In genomic region chr13:101534490-101534889, GRCm38 (mm10) we compare ENCODE assay signal across 24 mouse cellular contexts.
DNase-seq lines count a peak whose midpoint lies in the region; ATAC-seq lines count a peak whose summit lies in the region.
"Had no signal": no experiment of that assay in that cellular context is flagged by ENCODE, and none has a peak within 500 bp of the region (broad histone marks: within the 10 kb centered on the region; RNA-seq: fewer than 3 reads in every experiment).

No protein-coding gene starts in this region.

- H3K4me3 ChIP-seq in forebrain, embryonic 14.5 days (ENCODE audit: low read depth, low read length), result no peak overlapping the region
- no peak overlapping the region for H3K4me3 ChIP-seq in forebrain, embryonic 15.5 days
- no peak overlapping the region for H3K4me3 ChIP-seq in hindbrain, embryonic 14.5 days (replicated peaks; ENCODE audit: low read length)
- H3K4me3 ChIP-seq in midbrain, embryonic 12.5 days, result no peak overlapping the region
- H3K4me3 ChIP-seq: forebrain, embryonic 10.5 days; gastrocnemius, adult 2 months; heart, embryonic 10.5 days; intestine, embryonic 15.5 days; limb, embryonic 10.5 days; liver, embryonic 15.5 days; myocyte; neural tube, embryonic 15.5 days had no signal

- no peaks in the 10 kb centered on the region for H3K27me3 ChIP-seq in forebrain, embryonic 14.5 days (replicated peaks; ENCODE audit: control insufficient read depth, insufficient read depth, low read length)
- no peaks in the 10 kb centered on the region for H3K27me3 ChIP-seq in forebrain, embryonic 15.5 days
- no peaks in the 10 kb centered on the region for H3K27me3 ChIP-seq in hindbrain, embryonic 14.5 days (ENCODE audit: control insufficient read depth, insufficient read depth, low read length)
- no peaks in the 10 kb centered on the region for H3K27me3 ChIP-seq in midbrain, embryonic 12.5 days
- H3K27me3 ChIP-seq: intestine, embryonic 15.5 days; liver, embryonic 15.5 days; neural tube, embryonic 15.5 days had no signal

- 0 out of 2 replicates have a peak overlapping the region, but pooled peaks have one; percentile 9 for H3K27ac ChIP-seq in forebrain, embryonic 14.5 days (ENCODE audit: low read depth, low read length)
- H3K27ac ChIP-seq in forebrain, embryonic 15.5 days (replicated peaks), result no peak overlapping the region
- peak overlapping the region; percentile 56 for H3K27ac ChIP-seq in hindbrain, embryonic 14.5 days
- H3K27ac ChIP-seq in midbrain, embryonic 12.5 days (replicated peaks), result no peak overlapping the region
- H3K27ac ChIP-seq: forebrain, embryonic 10.5 days; gastrocnemius, adult 2 months; heart, embryonic 10.5 days; intestine, embryonic 15.5 days; limb, embryonic 10.5 days; liver, embryonic 15.5 days; neural tube, embryonic 15.5 days had no signal

- H3K4me1 ChIP-seq in forebrain, embryonic 14.5 days (ENCODE audit: control insufficient read depth, insufficient read depth, low read length), result no peaks in the 10 kb centered on the region; the same call in 1 of the 2 replicates
- H3K4me1 ChIP-seq in forebrain, embryonic 15.5 days, result no peaks in the 10 kb centered on the region
- H3K4me1 ChIP-seq in hindbrain, embryonic 14.5 days (replicated peaks; ENCODE audit: control insufficient read depth, insufficient read depth, low read length), result peaks cover 12% of the 10 kb centered on the region
- peaks cover 14% of the 10 kb centered on the region for H3K4me1 ChIP-seq in midbrain, embryonic 12.5 days
- H3K4me1 ChIP-seq: intestine, embryonic 15.5 days; limb, embryonic 10.5 days had no signal

- WGBS in forebrain, embryonic 14.5 days, result 51% methylated on average over 6 of the region's 6 CpGs
- WGBS in forebrain, embryonic 15.5 days, result 47% methylated on average over 6 of the region's 6 CpGs
- 28% methylated on average over 6 of the region's 6 CpGs for WGBS in hindbrain, embryonic 14.5 days
- WGBS in midbrain, embryonic 12.5 days, result 34% methylated on average over 6 of the region's 6 CpGs

- no peak overlapping the region for H3K9ac ChIP-seq in forebrain, embryonic 14.5 days (ENCODE audit: low read length)
- no peak overlapping the region for H3K9ac ChIP-seq in forebrain, embryonic 15.5 days (replicated peaks)
- H3K9ac ChIP-seq in hindbrain, embryonic 14.5 days, result 0 out of 2 replicates have a peak overlapping the region, but pooled peaks have one; percentile 0
- H3K9ac ChIP-seq in midbrain, embryonic 12.5 days (replicated peaks), result no peak overlapping the region
- H3K9ac ChIP-seq: intestine, embryonic 15.5 days; liver, embryonic 15.5 days; neural tube, embryonic 15.5 days had no signal

- no peaks in the 10 kb centered on the region for H3K9me3 ChIP-seq in forebrain, embryonic 14.5 days (replicated peaks; ENCODE audit: control insufficient read depth, low read length)
- no peaks in the 10 kb centered on the region for H3K9me3 ChIP-seq in forebrain, embryonic 15.5 days
- H3K9me3 ChIP-seq in hindbrain, embryonic 14.5 days (ENCODE audit: control insufficient read depth, low read length), result peaks cover 2% of the 10 kb centered on the region; the same call in 1 of the 2 replicates
- no peaks in the 10 kb centered on the region for H3K9me3 ChIP-seq in midbrain, embryonic 12.5 days
- H3K9me3 ChIP-seq: forebrain, embryonic 10.5 days; heart, embryonic 10.5 days; intestine, embryonic 15.5 days; limb, embryonic 10.5 days; liver, embryonic 15.5 days; neural tube, embryonic 15.5 days had no signal

- ATAC-seq in forebrain, embryonic 14.5 days, result no peak
- no peak for ATAC-seq in forebrain, embryonic 15.5 days (replicated peaks)
- ATAC-seq in hindbrain, embryonic 14.5 days (ENCODE audit: low FRiP score), result 0 out of 2 replicates have a peak, but pooled peaks have one; percentile 24
- no peak for ATAC-seq in midbrain, embryonic 12.5 days (ENCODE audit: low FRiP score, low read depth)
- ATAC-seq: intestine, embryonic 15.5 days had no signal

- H3K36me3 ChIP-seq in forebrain, embryonic 14.5 days (ENCODE audit: control insufficient read depth, insufficient read depth, low read length), result no peaks in the 10 kb centered on the region
- no peaks in the 10 kb centered on the region for H3K36me3 ChIP-seq in forebrain, embryonic 15.5 days
- H3K36me3 ChIP-seq in hindbrain, embryonic 14.5 days (replicated peaks; ENCODE audit: control insufficient read depth, insufficient read depth), result no peaks in the 10 kb centered on the region
- no peaks in the 10 kb centered on the region for H3K36me3 ChIP-seq in midbrain, embryonic 12.5 days
- H3K36me3 ChIP-seq: forebrain, embryonic 10.5 days; heart, embryonic 10.5 days; intestine, embryonic 15.5 days; limb, embryonic 10.5 days; liver, embryonic 15.5 days; neural tube, embryonic 15.5 days had no signal

- H3K4me2 ChIP-seq in forebrain, embryonic 14.5 days (ENCODE audit: low read length), result no peak overlapping the region
- no peak overlapping the region for H3K4me2 ChIP-seq in forebrain, embryonic 15.5 days (replicated peaks)
- H3K4me2 ChIP-seq in hindbrain, embryonic 14.5 days (replicated peaks), result 0 out of 2 replicates have a peak overlapping the region, but pooled peaks have one; percentile 24
- 0 out of 2 replicates have a peak overlapping the region, but pooled peaks have one; percentile 13 for H3K4me2 ChIP-seq in midbrain, embryonic 12.5 days (replicated peaks)
- H3K4me2 ChIP-seq: intestine, embryonic 15.5 days; liver, embryonic 15.5 days; neural tube, embryonic 15.5 days had no signal

- no peak for DNase-seq in forebrain, embryonic 14.5 days (ENCODE audit: low spot score)
- no peak for DNase-seq in hindbrain, embryonic 14.5 days (ENCODE audit: low spot score)
- DNase-seq in thymus, adult 18-20 months, result no peak
- DNase-seq in layer of hippocampus, adult 11-12 months (ENCODE audit: low spot score), result no peak
- no peak for DNase-seq in heart, adult 9 months (ENCODE audit: low spot score in 2 of 2)
- DNase-seq: adrenal gland, postnatal 10 days; cerebellum, adult 9-11 months; gastrocnemius, adult 2 months; heart, postnatal 4 days; kidney, adult 8-10 months; kidney, postnatal 10 days; liver; lung, postnatal 4 days; right cerebral cortex, adult 18-20 months; thymus, postnatal 36 days had no signal

Comparison
In these comparisons a context has a peak if more than half of its experiments do, and no peak if none do; other contexts are left out.
1. H3K27ac ChIP-seq: peak in forebrain, embryonic 14.5 days (single experiment) and hindbrain, embryonic 14.5 days (single experiment); none in forebrain, embryonic 15.5 days (single experiment) and midbrain, embryonic 12.5 days (single experiment).
2. H3K4me2 ChIP-seq: peak in hindbrain, embryonic 14.5 days (single experiment) and midbrain, embryonic 12.5 days (single experiment); none in forebrain, embryonic 14.5 days (single experiment) and forebrain, embryonic 15.5 days (single experiment).